Mouse (Mus musculus) kidney, embryonic 16.5 days (tissue): ENCODE results near the gene Tnip1. TPM values are rescaled to one million over a fixed set of nuclear protein-coding genes. Genes with fewer than 3 reads are reported as not detected.
"Not testable (repeated sequence)": the region's sequence is repeated elsewhere in the genome, so short reads cannot be mapped to it uniquely, and the experiment has no call there.

Source experiments
- ATAC-seq: fragments of 200-750 bp; cut with Nextera tagmentation; 2 replicates; pipeline ENCODE4 v1.8.0; 2017; ENCODE audit warnings: moderate TSS enrichment; ENCODE audit not compliant: low FRiP score, low TSS enrichment
- H3K27ac ChIP-seq: fragments of 300-500 bp; sonication (generic); 2 replicates; pipeline ENCODE4 v1.5.1; 2014; ENCODE audit warnings: low read length
- H3K27me3 ChIP-seq: fragments of 300-500 bp; sonication (generic); 2 replicates; pipeline ENCODE4 v1.6.1; 2014; ENCODE audit warnings: low read length, control low read depth, mixed read lengths; ENCODE audit not compliant: insufficient read depth
- H3K36me3 ChIP-seq: fragments of 300-500 bp; sonication (generic); 2 replicates; pipeline ENCODE4 v1.6.1; 2014; ENCODE audit warnings: low read length, control low read depth, mixed read lengths; ENCODE audit not compliant: insufficient read depth
- H3K4me1 ChIP-seq: fragments of 300-500 bp; sonication (generic); 2 replicates; pipeline ENCODE4 v1.6.1; 2014; ENCODE audit warnings: low read length, control low read depth, mixed read lengths; ENCODE audit not compliant: insufficient read depth
- H3K4me2 ChIP-seq: fragments of 300-500 bp; sonication (generic); replicated peaks from 2 replicates; pipeline ENCODE4 v1.6.1; 2014; ENCODE audit warnings: low read depth, low read length
- H3K4me3 ChIP-seq: fragments of 300-500 bp; sonication (generic); 2 replicates; pipeline ENCODE4 v1.5.1; 2014; ENCODE audit warnings: mild to moderate bottlenecking, low read length
- H3K9ac ChIP-seq: fragments of 300-500 bp; sonication (generic); replicated peaks from 2 replicates; pipeline ENCODE4 v1.6.1; 2014; ENCODE audit warnings: low read length
- H3K9me3 ChIP-seq: fragments of 300-500 bp; sonication (generic); 2 replicates; pipeline ENCODE4 v1.6.1; 2016; ENCODE audit warnings: low read length, control low read depth
- WGBS: fragments of 180-500 bp; shearing (Covaris S2); extraction: QIAGEN DNeasy Blood & Tissue Kit; methylation state at CpG from one replicate; pipeline ENCODE4 v1.1.7; 2014; 5-methylcytosine and 5-hydroxymethylcytosine counted together
- polyA plus RNA-seq: library from polyadenylated mRNA; unstranded; fragments of >200 nt; fragmentation: Nextera tagmentation; extraction: Ambion mirVana; gene quantifications from 2 replicates; pipeline ENCODE4 v1.2.1, GENCODE M21; 2015

Tnip1 gene
- polyA plus RNA-seq, 1 experiment from 2014 or later, result 20.2 TPM

DNA sequence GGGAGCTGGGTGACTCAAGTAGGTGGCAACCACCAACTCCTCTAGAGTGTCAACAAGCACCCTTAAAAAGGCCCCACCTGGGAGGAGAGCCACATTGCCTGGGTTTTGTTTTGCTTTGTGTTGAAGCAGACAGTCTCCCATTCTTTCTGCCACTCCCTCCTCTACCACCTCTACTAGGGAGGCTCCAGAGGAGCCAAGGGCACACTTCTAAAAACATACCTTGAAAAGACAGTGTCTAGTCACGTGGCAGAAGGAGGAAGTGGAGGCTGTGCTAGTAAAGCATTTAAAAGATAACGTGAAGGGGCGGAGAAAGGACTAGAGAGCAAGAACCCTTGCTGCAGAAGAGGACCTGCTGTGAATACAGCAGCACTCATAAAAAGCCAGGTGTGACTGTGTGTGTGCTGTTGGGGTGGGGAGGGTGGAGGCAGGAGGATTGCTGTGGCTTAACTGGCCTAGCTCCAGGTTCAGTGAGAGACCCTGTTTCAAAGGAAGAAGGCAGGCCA, 4.1 kb downstream of the Tnip1 start:
- ATAC-seq, result no peak
- WGBS, result 42% methylated on average over 3 of the region's 3 CpGs
- no peaks in the 10 kb centered on the region for H3K9me3 ChIP-seq
- H3K9ac ChIP-seq, result no peak overlapping the region
- H3K4me1 ChIP-seq, result peaks cover 18% of the 10 kb centered on the region; the same call in 1 of the 2 replicates
- H3K4me2 ChIP-seq, result no peak overlapping the region
- H3K27ac ChIP-seq, result no peak overlapping the region
- no peaks in the 10 kb centered on the region for H3K36me3 ChIP-seq
- no peak overlapping the region for H3K4me3 ChIP-seq
- H3K27me3 ChIP-seq, result no peaks in the 10 kb centered on the region

DNA sequence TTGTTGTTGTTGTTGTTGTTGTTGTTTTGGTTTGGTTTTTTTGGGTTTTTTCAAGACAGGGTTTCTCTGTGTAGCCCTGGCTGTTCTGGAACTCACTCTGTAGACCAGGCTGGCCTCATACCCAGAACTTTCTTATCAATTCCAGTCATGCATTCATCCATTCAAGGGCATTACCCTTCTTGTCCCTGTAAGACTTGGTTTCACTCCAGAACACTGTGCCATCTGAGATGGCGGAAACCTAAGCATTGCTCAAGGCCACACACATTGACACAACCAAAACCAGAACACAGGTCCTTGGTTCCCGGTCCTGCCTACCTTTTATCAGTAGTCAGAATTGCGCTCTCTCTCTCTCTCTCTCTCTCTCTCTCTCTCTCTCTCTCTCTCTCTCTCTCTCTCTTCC, 5.0 kb downstream of the Tnip1 start:
- H3K9ac ChIP-seq, H3K4me3 ChIP-seq, H3K27ac ChIP-seq, ATAC-seq, H3K4me2 ChIP-seq, H3K36me3 ChIP-seq, H3K27me3 ChIP-seq, H3K9me3 ChIP-seq: not testable (repeated sequence)
- H3K4me1 ChIP-seq, result peaks cover 15% of the 10 kb centered on the region; the same call in 1 of the 2 replicates
- 89% methylated on average over 3 of the region's 3 CpGs for WGBS

- Histone ChIP-seq H3K27me3 (no peaks in the 10 kb centered on the region), H3K9ac (no peak overlapping the region), H3K4me2 (no peak overlapping the region), H3K27ac (no peak overlapping the region), H3K36me3 (no peaks in the 10 kb centered on the region), H3K4me1 (peaks cover 11% of the 10 kb centered on the region; the same call in 1 of the 2 replicates), H3K4me3 (no peak overlapping the region), H3K9me3 (no peaks in the 10 kb centered on the region)
- ATAC-seq, result no peak
- WGBS, result 70% methylated on average over 7 of the region's 7 CpGs
These were observed 5.8 kb downstream of the Tnip1 start for GRCm38 (mm10) chr11:54956912-54957311.

DNA sequence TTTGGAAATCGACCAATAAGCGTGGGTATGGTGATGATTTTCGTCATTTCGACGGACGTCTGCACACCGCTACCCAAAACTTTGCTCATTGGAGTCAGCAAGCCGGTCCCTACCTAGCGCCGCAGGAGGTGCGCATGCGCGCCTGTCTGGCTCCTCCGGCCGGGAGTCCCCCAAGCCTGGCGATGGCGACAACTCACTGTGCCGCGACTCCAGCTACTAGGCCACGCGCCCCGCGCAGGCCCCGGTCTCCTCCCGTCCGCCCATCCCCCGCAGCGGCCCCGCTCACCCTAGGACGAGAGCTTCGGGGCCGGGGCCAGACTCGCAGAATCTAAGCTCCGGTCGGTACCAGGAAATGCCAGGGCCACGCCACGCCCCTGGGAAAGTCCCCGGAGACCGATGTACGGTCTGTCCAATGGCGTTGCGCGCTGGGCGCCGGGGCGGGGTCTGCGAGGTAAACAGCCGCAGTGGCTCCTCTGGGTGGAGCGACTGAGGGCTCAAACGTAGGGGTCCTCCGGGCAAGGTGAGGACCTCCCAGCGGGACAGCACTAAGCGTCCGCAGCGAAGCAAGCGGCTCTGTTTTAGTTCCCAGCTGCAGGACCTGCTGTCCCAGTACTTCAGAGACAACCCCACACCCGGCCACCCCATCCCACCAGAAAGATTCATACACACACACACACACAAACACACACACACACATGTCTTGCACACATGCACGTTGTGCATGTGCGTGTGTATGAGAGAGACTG, 6.8 kb downstream of the Tnip1 start:
- peak overlapping the region; percentile 65 for H3K4me2 ChIP-seq
- ATAC-seq, result peak; percentile 98
- no peaks in the 10 kb centered on the region for H3K36me3 ChIP-seq
- H3K4me1 ChIP-seq, result peaks cover 11% of the 10 kb centered on the region; the same call in 1 of the 2 replicates
- no peaks in the 10 kb centered on the region for H3K27me3 ChIP-seq
- under 1% methylated on average over 59 of the region's 59 CpGs for WGBS
- H3K9me3 ChIP-seq, result no peaks in the 10 kb centered on the region
- H3K9ac ChIP-seq, result peak overlapping the region; percentile 83
- H3K27ac ChIP-seq, result peak overlapping the region; percentile 88
- H3K4me3 ChIP-seq, result peak overlapping the region; percentile 73

DNA sequence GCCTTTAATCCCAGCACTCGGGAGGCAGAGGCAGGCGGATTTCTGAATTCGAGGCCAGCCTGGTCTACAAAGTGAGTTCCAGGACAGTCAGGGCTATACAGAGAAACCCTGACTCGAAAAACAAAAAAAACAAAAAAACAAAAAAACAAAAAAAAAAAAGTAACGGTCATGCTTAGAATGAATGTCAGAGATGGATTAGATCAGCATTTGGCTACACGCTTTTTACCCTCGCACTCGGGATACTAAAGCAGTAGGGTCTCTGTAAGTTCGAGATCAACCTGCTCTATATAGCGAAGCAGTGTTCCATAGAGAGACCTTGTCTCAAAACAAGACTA, 7.3 kb downstream of the Tnip1 start:
- H3K9me3 ChIP-seq, ATAC-seq, H3K36me3 ChIP-seq, H3K27me3 ChIP-seq: not testable (repeated sequence)
- 41% methylated on average over 10 of the region's 10 CpGs for WGBS
- H3K4me2 ChIP-seq, result peak overlapping the region; percentile 65
- H3K4me3 ChIP-seq, result peak overlapping the region; percentile 73
- peaks cover 11% of the 10 kb centered on the region; the same call in 1 of the 2 replicates for H3K4me1 ChIP-seq
- H3K27ac ChIP-seq, result peak overlapping the region; percentile 88
- H3K9ac ChIP-seq, result peak overlapping the region; percentile 83

DNA sequence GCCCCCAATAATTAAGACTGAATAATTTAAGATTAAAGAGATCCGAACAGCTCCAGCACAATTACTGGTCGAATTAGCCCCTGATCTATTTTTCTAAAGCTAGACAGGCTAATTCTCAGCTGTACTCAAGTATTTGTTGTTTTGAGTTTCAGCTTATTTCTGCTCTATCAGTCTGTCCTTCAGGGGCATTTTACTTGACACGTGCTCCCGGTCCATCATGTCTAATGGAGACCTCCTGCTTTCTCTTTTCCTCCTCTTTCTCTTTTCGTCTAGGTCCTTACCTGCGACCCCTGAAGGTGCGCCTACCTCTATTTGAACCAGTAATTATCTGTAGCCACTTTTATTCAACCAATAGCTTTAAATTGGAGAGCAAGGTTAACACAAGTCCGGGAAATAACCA, 8.0 kb downstream of the Tnip1 start:
- no peak overlapping the region for H3K27ac ChIP-seq
- H3K36me3 ChIP-seq, result no peaks in the 10 kb centered on the region
- H3K9ac ChIP-seq, result no peak overlapping the region
- WGBS, result 86% methylated on average over 8 of the region's 8 CpGs
- peaks cover 11% of the 10 kb centered on the region; the same call in 1 of the 2 replicates for H3K4me1 ChIP-seq
- H3K27me3 ChIP-seq, result no peaks in the 10 kb centered on the region
- no peaks in the 10 kb centered on the region for H3K9me3 ChIP-seq
- H3K4me3 ChIP-seq, result no peak overlapping the region
- no peak overlapping the region for H3K4me2 ChIP-seq
- ATAC-seq, result no peak

- Histone ChIP-seq H3K27ac (no peak overlapping the region), H3K4me1 (peaks cover 11% of the 10 kb centered on the region; the same call in 1 of the 2 replicates), H3K4me2 (no peak overlapping the region), H3K36me3 (no peaks in the 10 kb centered on the region), H3K4me3 (no peak overlapping the region), H3K9ac (no peak overlapping the region), H3K27me3 (no peaks in the 10 kb centered on the region), H3K9me3 (no peaks in the 10 kb centered on the region)
- WGBS, result 41% methylated on average over 9 of the region's 9 CpGs
- no peak for ATAC-seq
These were observed 8.7 kb downstream of the Tnip1 start for GRCm38 (mm10) chr11:54953993-54954446.

GRCm38 (mm10) chr11:54952651-54953050, 10.1 kb downstream of the Tnip1 start:
- 55% methylated on average over 6 of the region's 6 CpGs for WGBS
- ATAC-seq, result no peak

DNA sequence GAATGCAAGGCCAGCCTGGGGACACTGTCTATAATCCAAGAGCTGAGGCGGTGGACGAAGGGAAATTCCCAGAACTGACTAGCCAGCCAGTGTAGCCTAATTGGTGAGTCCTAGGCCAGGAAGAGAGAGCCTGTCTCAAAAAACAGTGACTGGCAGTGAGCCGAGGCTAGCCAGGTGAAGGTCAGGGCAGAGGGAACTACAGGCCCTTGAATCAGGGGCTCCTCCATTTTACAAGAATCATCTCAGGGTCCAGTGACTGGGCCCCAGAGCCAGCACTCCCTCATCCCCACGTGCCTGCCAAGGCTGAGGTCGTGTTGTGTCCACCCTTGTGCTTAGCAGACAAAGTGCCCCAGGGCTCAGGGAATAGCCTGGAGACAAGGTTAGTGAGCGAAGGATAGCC, 12.0 kb downstream of the Tnip1 start:
- Histone ChIP-seq H3K4me1 (peaks cover 11% of the 10 kb centered on the region; the same call in 1 of the 2 replicates), H3K36me3 (no peaks in the 10 kb centered on the region), H3K9me3 (no peaks in the 10 kb centered on the region), H3K27me3 (no peaks in the 10 kb centered on the region), H3K4me3 (no peak overlapping the region), H3K9ac (no peak overlapping the region), H3K27ac (no peak overlapping the region), H3K4me2 (no peak overlapping the region)
- 86% methylated on average over 6 of the region's 6 CpGs for WGBS
- no peak for ATAC-seq

More at GRCm38 (mm10) chr11:54952651-54953050, 10.1 kb downstream of the Tnip1 start:
- no peak overlapping the region for H3K4me2 ChIP-seq
- no peak overlapping the region for H3K9ac ChIP-seq
- no peaks in the 10 kb centered on the region for H3K9me3 ChIP-seq
- H3K27me3 ChIP-seq, result no peaks in the 10 kb centered on the region
- H3K27ac ChIP-seq, result no peak overlapping the region
- no peaks in the 10 kb centered on the region for H3K36me3 ChIP-seq
- H3K4me1 ChIP-seq, result peaks cover 11% of the 10 kb centered on the region; the same call in 1 of the 2 replicates
- H3K4me3 ChIP-seq, result no peak overlapping the region

DNA sequence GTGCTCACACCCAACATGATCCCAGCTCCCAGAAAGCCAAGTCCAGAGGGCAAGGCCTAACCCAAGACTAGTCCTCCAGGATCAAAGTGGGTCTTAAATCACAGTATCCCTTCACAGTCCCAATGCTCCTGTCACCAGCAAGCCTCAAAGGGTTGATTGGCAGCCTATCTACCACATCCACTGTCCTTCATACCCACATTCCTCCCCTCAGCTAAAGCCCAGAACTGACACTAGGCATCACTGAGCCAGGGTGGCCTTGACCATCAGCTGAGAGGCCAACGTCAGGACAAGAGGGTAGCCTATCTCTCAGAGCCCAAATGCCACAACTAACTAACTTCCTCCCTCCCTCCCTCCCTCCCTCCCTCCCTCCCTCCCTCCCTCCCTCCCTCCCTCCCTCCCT, 13.0 kb downstream of the Tnip1 start:
- no peak overlapping the region for H3K9ac ChIP-seq
- ATAC-seq, result no peak
- whole genome bisulfite sequencing, result 89% methylated on average over 1 of the region's 1 CpGs
- H3K27ac ChIP-seq, result no peak overlapping the region
- H3K9me3 ChIP-seq, result no peaks in the 10 kb centered on the region
- no peak overlapping the region for H3K4me2 ChIP-seq
- H3K36me3 ChIP-seq, result no peaks in the 10 kb centered on the region
- H3K4me3 ChIP-seq, result no peak overlapping the region
- H3K27me3 ChIP-seq, result no peaks in the 10 kb centered on the region
- H3K4me1 ChIP-seq, result peaks cover 9% of the 10 kb centered on the region; the same call in 1 of the 2 replicates
